Comparison of ENCODE assay signal across 8 mouse cellular contexts in the genomic region with DNA sequence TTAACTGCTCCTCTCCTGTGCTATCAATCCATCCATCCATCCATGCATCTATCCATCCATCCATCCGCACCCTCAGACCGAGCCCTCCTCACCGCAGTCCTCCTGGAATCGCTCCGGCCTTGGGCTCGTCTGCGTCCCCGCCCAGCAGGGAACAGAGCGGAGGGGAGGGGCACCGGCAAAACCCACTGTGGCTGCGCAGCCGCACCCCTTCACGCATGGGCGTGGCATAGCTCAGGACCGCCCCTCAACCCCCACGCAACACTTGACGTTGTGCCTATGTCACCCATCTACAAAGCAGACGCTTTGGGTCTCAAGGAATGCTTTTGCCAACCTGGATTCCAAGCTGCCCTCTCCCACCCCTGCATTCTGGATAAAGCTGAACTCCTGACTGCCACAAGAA. TPM values are rescaled to one million over a fixed set of nuclear protein-coding genes. Genes with fewer than 3 reads are reported as not detected.
DNase-seq lines count a peak whose midpoint lies in the region; ATAC-seq and TF ChIP-seq lines count a peak whose summit lies in the region.

Gene Rusc1, minus strand, starts transcription at position 137 of the 400 bp plus-strand sequence.

- peaks cover 75% of the 10 kb centered on the region for H3K4me1 ChIP-seq in E14TG2a.4 (replicated peaks; ENCODE audit: low read depth, low read length)
- peaks cover 16% of the 10 kb centered on the region; the same call in 1 of the 2 replicates for H3K4me1 ChIP-seq in forebrain, embryonic 14.5 days (ENCODE audit: control insufficient read depth, insufficient read depth, low read length)
- H3K4me1 ChIP-seq in heart, postnatal 0 days (ENCODE audit: control insufficient read depth, insufficient read depth), result 0 out of 2 replicates have a peak, but pooled peaks cover 4% of the 10 kb centered on the region
- H3K4me1 ChIP-seq in liver, embryonic 15.5 days (replicated peaks), result peaks cover 56% of the 10 kb centered on the region
- peaks cover 42% of the 10 kb centered on the region for H3K4me1 ChIP-seq in neural tube, embryonic 12.5 days
- peaks cover 3% of the 10 kb centered on the region; the same call in 1 of the 2 replicates for H3K4me1 ChIP-seq in stomach, postnatal 0 days (replicated peaks; ENCODE audit: control insufficient read depth, insufficient read depth)

- H3K36me3 ChIP-seq in E14TG2a.4 (ENCODE audit: insufficient read depth, low read length), result peaks cover 51% of the 10 kb centered on the region
- H3K36me3 ChIP-seq in forebrain, embryonic 14.5 days (ENCODE audit: control insufficient read depth, insufficient read depth, low read length), result peaks cover 58% of the 10 kb centered on the region
- H3K36me3 ChIP-seq in heart, postnatal 0 days (replicated peaks; ENCODE audit: control insufficient read depth, insufficient read depth, low read length), result peaks cover 15% of the 10 kb centered on the region
- H3K36me3 ChIP-seq in liver, embryonic 15.5 days (replicated peaks), result peaks cover 44% of the 10 kb centered on the region
- peaks cover 46% of the 10 kb centered on the region for H3K36me3 ChIP-seq in neural tube, embryonic 12.5 days
- peaks cover 17% of the 10 kb centered on the region; the same call in 1 of the 2 replicates for H3K36me3 ChIP-seq in stomach, postnatal 0 days (ENCODE audit: control insufficient read depth, insufficient read depth, low read length)

- peaks cover 48% of the 10 kb centered on the region for H3K27me3 ChIP-seq in E14TG2a.4 (ENCODE audit: insufficient read depth, low read length)
- H3K27me3 ChIP-seq in forebrain, embryonic 14.5 days (replicated peaks; ENCODE audit: control insufficient read depth, insufficient read depth, low read length), result 0 out of 2 replicates have a peak, but pooled peaks cover 4% of the 10 kb centered on the region
- peaks cover 27% of the 10 kb centered on the region for H3K27me3 ChIP-seq in heart, postnatal 0 days (ENCODE audit: control insufficient read depth, insufficient read depth, low read length)
- H3K27me3 ChIP-seq in liver, embryonic 15.5 days, result peaks cover 41% of the 10 kb centered on the region
- H3K27me3 ChIP-seq in neural tube, embryonic 12.5 days (replicated peaks), result peaks cover 10% of the 10 kb centered on the region
- no peaks in the 10 kb centered on the region for H3K27me3 ChIP-seq in stomach, postnatal 0 days (ENCODE audit: control insufficient read depth, insufficient read depth, low read length)

- H3K9me3 ChIP-seq in E14TG2a.4 (ENCODE audit: low read length), result no peaks in the 10 kb centered on the region
- no peaks in the 10 kb centered on the region for H3K9me3 ChIP-seq in forebrain, embryonic 14.5 days (replicated peaks; ENCODE audit: control insufficient read depth, low read length)
- no peaks in the 10 kb centered on the region for H3K9me3 ChIP-seq in heart, postnatal 0 days (replicated peaks; ENCODE audit: control insufficient read depth, low read length)
- no peaks in the 10 kb centered on the region for H3K9me3 ChIP-seq in liver, embryonic 15.5 days (replicated peaks)
- H3K9me3 ChIP-seq in neural tube, embryonic 12.5 days, result no peaks in the 10 kb centered on the region
- H3K9me3 ChIP-seq in stomach, postnatal 0 days (ENCODE audit: control insufficient read depth, low read length), result no peaks in the 10 kb centered on the region

- peak; percentile 85 for ATAC-seq in forebrain, embryonic 14.5 days
- ATAC-seq in heart, postnatal 0 days (ENCODE audit: insufficient read depth, low read depth), result peak; percentile 36; the same call in 1 of the 2 replicates
- peak; percentile 17; the same call in 1 of the 2 replicates for ATAC-seq in liver, embryonic 15.5 days (ENCODE audit: insufficient read depth)
- peak; percentile 77 for ATAC-seq in neural tube, embryonic 12.5 days (ENCODE audit: low FRiP score, low read depth)
- peak; percentile 59; the same call in 1 of the 2 replicates for ATAC-seq in stomach, postnatal 0 days (ENCODE audit: low FRiP score, low TSS enrichment)

- DNase-seq in c-Kit-positive CD71-positive TER-119-positive erythroid progenitor cells, embryonic 14.5 days (ENCODE audit: low spot score), result peak; percentile 72
- peak; percentile 95 for DNase-seq in forebrain, embryonic 14.5 days (ENCODE audit: low spot score)
- DNase-seq in heart, postnatal 0 days (ENCODE audit: low spot score), result peak; percentile 48
- peak; percentile 85 to 89 for DNase-seq in kidney, postnatal 36 days
- DNase-seq in stomach, postnatal 0 days (ENCODE audit: low spot score), result peak; percentile 89

- peak within 1 kb of the TSS; percentile 72 for H3K27ac ChIP-seq in forebrain, embryonic 14.5 days (ENCODE audit: low read depth, low read length)
- no peak within 1 kb of the TSS for H3K27ac ChIP-seq in heart, postnatal 0 days (ENCODE audit: low read depth)
- no peak within 1 kb of the TSS for H3K27ac ChIP-seq in liver, embryonic 15.5 days (replicated peaks)
- H3K27ac ChIP-seq in neural tube, embryonic 12.5 days, result no peak within 1 kb of the TSS; the same call in 1 of the 2 replicates
- H3K27ac ChIP-seq in stomach, postnatal 0 days (replicated peaks), result no peak within 1 kb of the TSS

- H3K4me2 ChIP-seq in forebrain, embryonic 14.5 days (ENCODE audit: low read length), result peak within 1 kb of the TSS; percentile 98
- peak within 1 kb of the TSS; percentile 45 for H3K4me2 ChIP-seq in heart, postnatal 0 days (ENCODE audit: low read depth, low read length)
- H3K4me2 ChIP-seq in liver, embryonic 15.5 days, result peak within 1 kb of the TSS; percentile 100
- H3K4me2 ChIP-seq in neural tube, embryonic 12.5 days (replicated peaks), result peak within 1 kb of the TSS; percentile 97
- peak within 1 kb of the TSS; percentile 100 for H3K4me2 ChIP-seq in stomach, postnatal 0 days (replicated peaks; ENCODE audit: low read depth)

- WGBS in forebrain, embryonic 14.5 days, result under 1% methylated on average over 18 of the region's 18 CpGs
- WGBS in heart, postnatal 0 days, result 6% methylated on average over 18 of the region's 18 CpGs
- WGBS in liver, embryonic 15.5 days (ENCODE audit: insufficient replicate concordance), result 3% methylated on average over 18 of the region's 18 CpGs
- under 1% methylated on average over 18 of the region's 18 CpGs for WGBS in neural tube, embryonic 12.5 days
- 2% methylated on average over 18 of the region's 18 CpGs for WGBS in stomach, postnatal 0 days

- H3K9ac ChIP-seq in forebrain, embryonic 14.5 days (ENCODE audit: low read length), result peak within 1 kb of the TSS; percentile 80
- no peak within 1 kb of the TSS for H3K9ac ChIP-seq in heart, postnatal 0 days (replicated peaks; ENCODE audit: low read depth, low read length)
- H3K9ac ChIP-seq in liver, embryonic 15.5 days, result no peak within 1 kb of the TSS
- peak within 1 kb of the TSS; percentile 78 for H3K9ac ChIP-seq in neural tube, embryonic 12.5 days
- 0 out of 2 replicates have a peak within 1 kb of the TSS, but pooled peaks have one; percentile 18 for H3K9ac ChIP-seq in stomach, postnatal 0 days (ENCODE audit: low read length)

- no peak for TF ChIP-seq CTCF in E14TG2a.4 (conservative IDR thresholded peaks at IDR 0.05; ENCODE audit: low read length)
- TF ChIP-seq CTCF in heart, postnatal 0 days (IDR thresholded peaks at IDR 0.05; ENCODE audit: low read depth), result no peak
- no peak for TF ChIP-seq CTCF in stomach, postnatal 0 days (IDR thresholded peaks at IDR 0.05; ENCODE audit: low read depth)

- no peak for TF ChIP-seq EP300 in heart, postnatal 0 days (IDR thresholded peaks at IDR 0.05; ENCODE audit: low read depth)
- no peak for TF ChIP-seq EP300 in stomach, postnatal 0 days (optimal IDR thresholded peaks at IDR 0.05)

- H3K4me3 ChIP-seq in E14TG2a.4 (replicated peaks; ENCODE audit: low read length), result peak within 1 kb of the TSS; percentile 90
- peak within 1 kb of the TSS; percentile 69 for H3K4me3 ChIP-seq in forebrain, embryonic 14.5 days (ENCODE audit: low read depth, low read length)
- peak within 1 kb of the TSS; percentile 26; the same call in 1 of the 2 replicates for H3K4me3 ChIP-seq in heart, postnatal 0 days (ENCODE audit: low read depth, low read length)
- peak within 1 kb of the TSS; percentile 68 for H3K4me3 ChIP-seq in liver, embryonic 15.5 days (replicated peaks)
- peak within 1 kb of the TSS; percentile 65 for H3K4me3 ChIP-seq in neural tube, embryonic 12.5 days
- H3K4me3 ChIP-seq in stomach, postnatal 0 days (ENCODE audit: low read depth, low read length), result peak within 1 kb of the TSS; percentile 29

RNA-seq across cellular contexts. Expression of gene Rusc1, which starts in this region (rescaled TPM):
- 49.7 and 65.0 TPM in 2 replicates for polyA plus RNA-seq in forebrain, embryonic 14.5 days (2014; fragmentation: Nextera tagmentation; extraction: Ambion mirVana)
- 8.7 and 9.8 TPM in 2 replicates for total RNA-seq in heart, postnatal 0 days (2014; rRNA removed; ENCODE audit: low replicate concordance)
- polyA plus RNA-seq in heart, postnatal 0 days (2015; fragmentation: Nextera tagmentation; extraction: Ambion mirVana), result 8.5 and 8.6 TPM in 2 replicates
- 3.0 and 4.0 TPM in 2 replicates for polyA plus RNA-seq in liver, embryonic 15.5 days (2015; fragmentation: Nextera tagmentation; extraction: Ambion mirVana)
- polyA plus RNA-seq in neural tube, embryonic 12.5 days (2016; fragmentation: Nextera tagmentation; extraction: Ambion mirVana), result 70.2 and 78.8 TPM in 2 replicates
- 19.4 and 22.0 TPM in 2 replicates for polyA plus RNA-seq in stomach, postnatal 0 days (2015; fragmentation: Nextera tagmentation; extraction: Ambion mirVana)

Comparison
In these comparisons a context has a peak if more than half of its experiments do, and no peak if none do; other contexts are left out.
1. H3K4me3 ChIP-seq: peak in every context shown above with its lines; median percentile 90 in E14TG2a.4; 69 in forebrain, embryonic 14.5 days; 68 in liver, embryonic 15.5 days; 65 in neural tube, embryonic 12.5 days; 29 in stomach, postnatal 0 days; 26 in heart, postnatal 0 days.
2. ATAC-seq: peak in every context shown above with its lines; median percentile 85 in forebrain, embryonic 14.5 days; 77 in neural tube, embryonic 12.5 days; 59 in stomach, postnatal 0 days; 36 in heart, postnatal 0 days; 17 in liver, embryonic 15.5 days.
3. H3K4me2 ChIP-seq: peak in every context shown above with its lines; median percentile 100 in liver, embryonic 15.5 days; 100 in stomach, postnatal 0 days; 98 in forebrain, embryonic 14.5 days; 97 in neural tube, embryonic 12.5 days; 45 in heart, postnatal 0 days.
4. H3K9ac ChIP-seq: peak in forebrain, embryonic 14.5 days (single experiment), neural tube, embryonic 12.5 days (single experiment) and stomach, postnatal 0 days (single experiment); none in heart, postnatal 0 days (single experiment) and liver, embryonic 15.5 days (single experiment).
5. Peak in every context shown above with its lines, with median percentiles within 50 percentile points of each other: DNase-seq.